Mouse (Mus musculus) embryo, embryonic 11 days (tissue): ENCODE measurements around the gene Cpeb3.
"Not testable (repeated sequence)": the region's sequence is repeated elsewhere in the genome, so short reads cannot be mapped to it uniquely, and the experiment has no call there.

Experiments
- DNase-seq: peaks from one replicate; pipeline ENCODE4 v3.0.0-alpha.2; 2015

The Cpeb3 gene

DNA sequence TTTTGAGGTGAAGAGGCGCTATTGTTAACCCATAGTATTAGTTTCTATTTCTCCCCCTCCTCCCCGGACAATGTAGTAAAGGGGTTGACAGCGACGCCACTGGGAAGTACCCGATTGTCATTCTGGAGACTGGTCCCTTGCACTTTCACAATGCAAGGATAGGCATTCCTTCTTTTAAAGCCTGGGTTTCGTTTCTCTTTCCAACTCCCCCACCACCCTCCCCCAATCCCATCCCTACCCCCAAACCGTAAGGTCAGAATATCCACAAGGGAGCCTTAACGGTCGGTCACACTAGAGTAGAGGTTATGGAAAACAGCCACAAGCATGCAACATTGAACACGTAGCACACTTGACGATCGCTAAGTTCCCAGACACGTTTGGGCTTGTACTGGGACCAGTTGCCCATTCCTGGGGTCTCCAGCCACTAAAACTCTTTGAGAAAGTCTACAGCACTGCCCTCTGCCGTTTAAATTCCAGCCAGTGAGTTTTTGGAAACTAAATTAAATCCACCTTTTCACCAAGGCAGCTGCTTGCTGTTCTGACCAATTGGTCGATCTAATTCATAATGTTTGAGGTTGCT is at the start of gene Cpeb3:
Gene Cpeb3 (minus strand): TSS at position 426 of the 580 bp plus-strand sequence.
- peak; percentile 80 for DNase-seq

GRCm38 (mm10) chr19:37255321-37255720 is 46.9 kb upstream of the Cpeb3 start:
- no peak for DNase-seq

DNA sequence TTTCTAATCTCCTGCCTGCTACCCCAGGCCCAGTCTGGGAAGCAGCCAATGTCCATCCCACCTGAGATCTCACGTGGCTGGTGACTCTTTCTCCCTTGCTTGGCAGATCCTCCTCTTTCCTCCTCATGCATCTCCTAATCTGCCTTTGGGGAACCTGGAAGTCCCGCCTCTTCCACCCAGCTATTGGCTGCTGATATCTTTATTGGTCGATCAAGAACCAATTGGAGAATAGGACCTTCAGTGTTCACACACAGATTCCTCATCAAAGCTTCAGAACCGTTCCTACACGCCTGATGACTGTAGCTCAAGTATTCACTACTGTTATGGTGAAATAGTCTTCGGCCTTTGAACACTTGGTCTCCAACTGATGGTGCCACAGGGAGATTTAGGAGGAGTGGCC is 43.7 kb upstream of the Cpeb3 start:
- DNase-seq = no peak

DNA sequence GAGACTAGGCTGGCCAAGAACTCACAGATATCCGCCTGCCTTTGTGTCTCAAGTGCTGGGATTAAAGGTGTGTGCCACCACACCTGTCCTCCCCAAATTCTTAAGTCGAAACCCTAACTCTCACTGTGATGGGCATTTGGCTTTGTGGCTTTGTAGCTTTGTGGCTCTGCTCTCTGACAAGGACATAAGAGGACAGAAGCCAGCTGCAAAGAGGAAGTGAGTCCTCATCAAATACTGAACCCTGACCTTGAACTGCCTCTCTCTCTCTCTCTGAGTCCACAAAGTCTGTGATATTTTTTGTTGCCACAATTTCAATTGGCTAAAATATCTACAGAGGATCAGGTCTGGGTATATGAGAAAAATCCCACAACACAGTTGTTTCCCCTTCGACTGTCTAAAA is 39.8 kb upstream of the Cpeb3 start:
- DNase-seq = no peak

GRCm38 (mm10) chr19:37246859-37247258 is 38.5 kb upstream of the Cpeb3 start:
- DNase-seq = no peak

DNA sequence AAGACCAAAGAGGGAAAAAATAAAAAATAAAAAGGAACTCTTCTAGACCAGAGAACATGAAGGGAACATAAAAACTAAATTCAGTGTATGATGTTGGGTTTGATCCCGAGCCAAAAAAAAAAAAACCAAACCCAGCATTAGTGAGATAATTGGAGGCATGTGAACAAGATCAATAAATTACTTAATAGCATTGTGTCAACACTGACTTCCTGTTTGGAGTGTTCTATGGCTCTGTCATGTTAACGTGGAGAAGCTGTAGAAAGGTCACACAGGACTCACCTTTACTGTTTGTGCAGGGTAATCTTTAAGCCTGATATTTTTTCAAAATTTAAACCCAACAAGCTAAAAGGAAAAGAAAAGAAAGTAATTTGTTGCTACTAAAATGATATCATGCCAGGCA is 34.3 kb upstream of the Cpeb3 start:
- no peak for DNase-seq

GRCm38 (mm10) chr19:37241201-37241600 is 32.8 kb upstream of the Cpeb3 start:
- DNase-seq = no peak

- DNase-seq = peak; percentile 77
Observed at GRCm38 (mm10) chr19:37239096-37239495, 30.7 kb upstream of the Cpeb3 start.

DNA sequence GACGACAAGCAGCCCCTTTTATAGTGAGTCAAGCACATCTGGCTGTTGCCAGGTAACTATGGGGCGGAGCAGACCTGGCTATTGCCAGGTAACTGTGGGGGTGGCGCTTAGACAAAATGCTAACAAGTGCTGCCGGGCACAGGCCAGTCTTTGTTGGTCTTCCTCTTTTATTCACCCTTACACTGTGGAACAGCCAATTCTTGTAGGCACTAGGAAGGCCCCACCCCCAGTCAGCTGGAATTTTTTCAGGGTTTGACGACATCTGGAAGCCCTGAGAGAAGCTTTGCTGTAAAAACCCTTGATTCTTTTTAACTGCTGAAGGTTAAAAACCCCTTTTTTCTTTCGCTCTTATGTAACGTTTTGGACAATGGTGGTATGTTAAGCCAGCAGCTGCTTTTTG is 30.2 kb upstream of the Cpeb3 start:
- DNase-seq = peak; percentile 14

- DNase-seq = peak; percentile 33
Observed at GRCm38 (mm10) chr19:37237712-37238437, 29.5 kb upstream of the Cpeb3 start.

- no peak for DNase-seq
Observed at GRCm38 (mm10) chr19:37237306-37237705, 28.9 kb upstream of the Cpeb3 start.

- no peak for DNase-seq
Observed at GRCm38 (mm10) chr19:37235818-37236217, 27.4 kb upstream of the Cpeb3 start.

- peak; percentile 52 for DNase-seq
Observed at GRCm38 (mm10) chr19:37233561-37234539, 25.4 kb upstream of the Cpeb3 start.

DNA sequence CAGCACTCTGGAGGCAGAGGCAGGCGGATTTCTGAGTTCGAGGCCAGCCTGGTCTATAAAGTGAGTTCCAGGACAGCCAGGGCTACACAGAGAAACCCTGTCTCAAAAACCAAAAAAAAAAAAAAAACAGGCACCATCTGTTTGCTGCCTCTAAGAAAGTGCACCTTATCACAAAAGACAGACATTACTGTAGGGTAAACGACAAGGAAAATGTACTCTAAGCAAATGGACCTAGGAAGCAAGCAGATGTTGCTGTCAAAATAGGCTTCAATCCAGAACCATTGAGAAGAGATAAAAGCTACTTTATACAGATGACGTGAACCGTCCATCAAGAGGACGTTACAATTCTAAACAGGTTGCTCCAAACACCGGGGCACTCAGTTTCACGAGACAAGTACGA is 24.2 kb upstream of the Cpeb3 start:
- not testable (repeated sequence) for DNase-seq

DNA sequence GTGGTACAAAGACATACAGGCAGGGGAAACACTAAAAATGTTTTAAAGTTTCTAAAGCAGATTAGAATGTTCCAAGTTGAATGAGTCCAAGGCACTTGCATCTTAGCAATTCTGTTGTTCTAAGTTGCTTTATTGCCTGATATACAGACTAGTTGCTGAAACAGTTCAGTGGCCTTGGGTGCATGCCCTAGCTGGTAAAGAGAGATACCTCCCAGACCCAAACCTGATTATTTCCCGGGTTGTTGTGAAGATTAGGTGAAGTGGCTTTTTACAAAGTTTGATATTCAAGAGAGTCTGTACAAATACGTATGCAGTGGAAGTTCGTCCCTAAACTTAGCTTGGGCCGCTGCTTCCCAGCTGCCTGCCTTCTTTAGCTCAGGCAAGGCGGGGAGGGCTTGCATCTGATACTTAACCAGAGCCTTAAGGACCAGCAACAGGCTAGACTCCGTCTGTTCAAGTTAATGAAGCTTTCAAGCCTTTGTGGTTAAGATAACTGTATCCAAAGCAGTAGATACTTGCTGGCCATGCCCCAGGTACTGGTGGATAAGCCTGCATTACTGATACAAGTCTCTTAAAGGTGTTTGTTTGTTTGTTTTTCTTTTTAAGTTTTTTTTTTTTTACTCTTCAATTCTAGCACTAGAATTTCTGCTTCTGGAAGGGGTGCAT is 16.9 kb upstream of the Cpeb3 start:
- DNase-seq = no peak

GRCm38 (mm10) chr19:37214711-37215110 is 6.3 kb upstream of the Cpeb3 start:
- DNase-seq = no peak

GRCm38 (mm10) chr19:37211416-37211815 is 3.0 kb upstream of the Cpeb3 start:
- no peak for DNase-seq

DNA sequence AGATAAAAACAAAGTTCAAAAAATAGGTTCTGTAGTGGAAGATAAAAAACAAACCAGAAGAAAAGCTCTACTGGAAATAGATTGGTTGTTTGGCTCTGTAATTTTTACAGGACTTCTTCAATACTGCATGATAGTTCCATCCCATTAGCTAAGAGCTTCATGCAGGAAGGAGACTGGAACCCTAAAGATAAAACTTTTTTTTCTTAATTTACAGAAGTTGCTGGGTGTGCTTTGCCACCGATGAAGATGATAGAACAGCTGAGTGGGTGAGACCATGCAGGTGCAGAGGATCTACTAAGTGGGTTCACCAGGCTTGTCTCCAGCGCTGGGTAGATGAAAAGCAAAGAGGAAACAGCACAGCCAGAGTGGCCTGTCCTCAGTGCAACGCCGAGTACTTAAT is 2.1 kb upstream of the Cpeb3 start:
- no peak for DNase-seq

GRCm38 (mm10) chr19:37209467-37210128 is 1.2 kb upstream of the Cpeb3 start:
- no peak for DNase-seq

DNA sequence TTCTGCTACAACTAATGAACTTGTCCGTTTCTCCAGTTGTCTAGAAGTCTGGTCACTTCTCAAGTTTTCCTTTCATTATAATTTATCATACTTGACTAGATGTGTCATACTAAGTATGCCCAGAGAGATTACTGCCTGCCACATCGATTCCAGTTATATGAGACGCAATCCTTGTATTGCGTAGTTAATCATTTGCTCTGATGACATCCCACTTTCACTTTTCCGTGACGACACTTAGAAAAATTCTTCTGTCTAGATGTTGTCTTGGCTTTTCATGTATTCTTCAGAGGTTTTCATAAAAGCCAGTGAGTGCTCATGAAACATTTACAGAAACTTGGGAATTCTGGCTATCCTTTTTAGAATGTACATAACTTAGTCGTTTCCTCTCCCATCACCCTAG is 585 bp upstream of the Cpeb3 start:
- DNase-seq = no peak

DNA sequence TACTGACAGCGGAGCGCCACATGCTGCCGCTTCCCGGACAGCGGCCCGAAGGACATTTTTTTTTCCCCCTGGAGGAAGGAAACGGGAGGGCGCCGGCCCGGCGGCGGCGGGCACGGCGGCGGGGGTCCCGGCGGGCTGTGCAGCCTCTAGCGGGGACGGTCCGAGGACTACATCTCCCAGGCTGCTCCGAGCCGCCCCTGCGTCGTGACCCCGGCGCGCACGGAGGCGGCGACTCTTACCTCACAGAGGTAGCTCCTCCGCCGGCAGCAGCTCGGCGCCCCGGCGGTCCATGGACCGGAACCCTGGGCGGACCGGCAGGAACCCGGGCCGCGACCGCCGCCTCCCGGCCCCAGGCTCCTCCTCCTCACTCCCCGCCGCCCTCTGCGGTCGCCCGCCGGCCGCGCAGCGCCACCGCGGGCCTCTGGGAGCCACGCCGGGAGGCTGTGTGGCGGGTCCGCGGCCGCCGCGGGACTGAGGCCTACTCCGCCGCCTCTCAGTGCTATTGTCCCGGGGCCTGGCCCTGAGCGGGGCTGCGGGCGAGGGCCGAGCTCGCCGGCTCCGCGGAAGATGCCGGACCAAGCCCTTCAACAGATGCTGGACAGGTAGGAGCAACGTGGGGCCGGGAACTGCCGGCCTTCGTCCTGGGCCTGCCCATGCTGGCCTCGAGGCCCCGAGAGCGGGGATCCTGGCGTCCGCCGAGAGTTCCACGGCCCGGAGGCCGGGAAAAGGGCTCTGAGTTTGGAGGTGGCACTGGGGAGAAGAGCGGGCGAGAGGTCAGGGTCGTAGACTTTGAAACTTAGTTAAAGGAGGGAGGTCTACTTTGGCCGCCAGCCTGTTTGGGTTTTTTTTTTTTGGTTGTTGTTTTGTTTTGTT is 862 bp downstream of the Cpeb3 start, which contains the start of gene March5:
Gene March5 (plus strand): TSS at position 241 of the 873 bp plus-strand sequence.
- peak; percentile 93 for DNase-seq
